Mouse (Mus musculus): Measurements from ENCODE around the gene Kif26b. TPM values are rescaled to one million over a fixed set of nuclear protein-coding genes. Genes with fewer than 3 reads are reported as not detected.

The Kif26b gene
- polyA plus RNA-seq, 1 experiment, result 0.25 TPM

DNA sequence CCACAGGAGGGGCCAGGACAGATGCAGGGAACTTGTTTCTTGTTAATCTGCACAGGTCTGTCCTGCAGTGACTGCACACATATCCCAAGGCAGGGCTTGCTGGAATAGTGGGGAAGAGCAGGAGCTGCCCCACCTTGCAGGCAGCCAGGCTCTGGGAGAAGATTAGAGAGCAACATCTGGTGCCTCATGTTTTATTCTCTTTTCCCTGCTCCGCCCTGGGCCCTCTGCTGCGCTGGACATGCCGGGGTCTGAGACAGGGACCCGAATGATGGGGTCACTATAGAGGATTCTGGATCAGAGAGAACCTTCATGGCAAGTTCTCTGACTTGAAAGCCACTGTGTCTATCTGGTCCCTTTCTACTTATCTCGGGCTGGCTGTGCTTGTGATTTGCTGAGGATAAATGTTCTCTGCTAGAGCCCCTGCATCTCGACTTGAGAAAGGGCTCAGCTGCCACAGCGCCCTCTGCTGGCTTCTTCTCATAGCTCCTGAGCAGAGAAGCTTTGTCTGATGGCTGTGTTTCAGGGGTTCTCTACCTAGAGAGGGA, 431.2 kb downstream of the Kif26b start:
- H3K36me3 ChIP-seq (ENCODE audit: control insufficient read depth, insufficient read depth, low read length), result no peaks in the 10 kb centered on the region
- H3K4me1 ChIP-seq (ENCODE audit: control insufficient read depth, insufficient read depth, low read length), result no peaks in the 10 kb centered on the region
- no peak overlapping the region for H3K27ac ChIP-seq (ENCODE audit: control insufficient read depth, insufficient read depth, low read depth, low read length)
- no peak overlapping the region for H3K4me3 ChIP-seq (ENCODE audit: control insufficient read depth, low read depth, low read length)
- H3K27me3 ChIP-seq (ENCODE audit: control insufficient read depth, insufficient read depth, low read length), result no peaks in the 10 kb centered on the region
- TF ChIP-seq CTCF (IDR thresholded peaks at IDR 0.05; ENCODE audit: control insufficient read depth, insufficient read depth, insufficient replicate concordance, low read depth, low read length), result peak; percentile 70; the same call in 1 of the 2 replicates
- TF ChIP-seq POLR2A (IDR thresholded peaks at IDR 0.05; ENCODE audit: control insufficient read depth, low read depth, low read length), result no peak

DNA sequence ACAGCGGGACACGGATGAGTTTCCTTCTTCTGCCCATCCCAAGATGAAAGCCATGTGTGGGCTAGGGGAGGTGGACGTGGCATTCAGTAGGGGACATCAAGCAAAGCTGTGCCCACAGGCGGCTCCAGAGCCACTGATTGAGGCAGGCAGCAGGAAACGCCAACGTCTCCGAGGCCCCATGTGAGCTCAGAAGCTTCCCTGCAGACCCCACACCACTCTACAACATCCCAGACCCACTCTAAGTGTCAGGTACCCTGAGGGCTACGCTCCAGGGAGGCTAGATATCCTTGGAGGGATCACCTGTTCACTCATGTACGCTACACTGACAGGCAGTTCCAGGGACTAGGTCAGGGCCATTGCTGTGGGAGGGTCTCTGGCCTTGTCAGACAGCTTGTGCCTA, 432.7 kb downstream of the Kif26b start:
- Histone ChIP-seq H3K27me3 (ENCODE audit: control insufficient read depth, insufficient read depth, low read length) (no peaks in the 10 kb centered on the region), H3K36me3 (ENCODE audit: control insufficient read depth, insufficient read depth, low read length) (no peaks in the 10 kb centered on the region), H3K27ac (ENCODE audit: control insufficient read depth, insufficient read depth, low read depth, low read length) (no peak overlapping the region), H3K4me1 (ENCODE audit: control insufficient read depth, insufficient read depth, low read length) (no peaks in the 10 kb centered on the region), H3K4me3 (ENCODE audit: control insufficient read depth, low read depth, low read length) (no peak overlapping the region)
- TF ChIP-seq POLR2A (IDR thresholded peaks at IDR 0.05; ENCODE audit: control insufficient read depth, low read depth, low read length), result no peak
- TF ChIP-seq CTCF (IDR thresholded peaks at IDR 0.05; ENCODE audit: control insufficient read depth, insufficient read depth, insufficient replicate concordance, low read depth, low read length), result no peak

DNA sequence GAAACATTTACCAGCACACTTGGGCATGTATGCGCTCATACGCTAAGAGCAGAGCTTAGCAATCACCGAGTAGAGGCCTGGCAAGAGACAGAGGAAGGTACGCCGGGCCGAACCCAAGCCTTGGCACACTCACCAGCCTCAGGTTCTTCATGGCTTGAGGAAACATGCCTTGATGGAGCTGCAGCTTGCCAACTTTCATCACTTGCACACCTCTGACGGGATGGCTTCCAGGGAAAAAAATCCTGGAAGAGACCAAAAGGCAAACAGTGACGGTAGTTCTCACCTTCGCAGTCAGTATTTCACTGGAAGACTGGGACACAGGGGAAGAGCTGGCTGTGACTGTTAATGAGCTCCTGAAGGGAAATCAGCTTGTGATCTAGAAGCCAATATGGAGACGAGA, 443.1 kb downstream of the Kif26b start:
- no peak overlapping the region for H3K27ac ChIP-seq (ENCODE audit: control insufficient read depth, insufficient read depth, low read depth, low read length)
- TF ChIP-seq POLR2A (IDR thresholded peaks at IDR 0.05; ENCODE audit: control insufficient read depth, low read depth, low read length), result no peak
- no peak for TF ChIP-seq CTCF (IDR thresholded peaks at IDR 0.05; ENCODE audit: control insufficient read depth, insufficient read depth, insufficient replicate concordance, low read depth, low read length)
- no peak overlapping the region for H3K4me3 ChIP-seq (ENCODE audit: control insufficient read depth, low read depth, low read length)
- H3K36me3 ChIP-seq (ENCODE audit: control insufficient read depth, insufficient read depth, low read length), result no peaks in the 10 kb centered on the region
- no peaks in the 10 kb centered on the region for H3K27me3 ChIP-seq (ENCODE audit: control insufficient read depth, insufficient read depth, low read length)
- no peaks in the 10 kb centered on the region for H3K4me1 ChIP-seq (ENCODE audit: control insufficient read depth, insufficient read depth, low read length)

DNA sequence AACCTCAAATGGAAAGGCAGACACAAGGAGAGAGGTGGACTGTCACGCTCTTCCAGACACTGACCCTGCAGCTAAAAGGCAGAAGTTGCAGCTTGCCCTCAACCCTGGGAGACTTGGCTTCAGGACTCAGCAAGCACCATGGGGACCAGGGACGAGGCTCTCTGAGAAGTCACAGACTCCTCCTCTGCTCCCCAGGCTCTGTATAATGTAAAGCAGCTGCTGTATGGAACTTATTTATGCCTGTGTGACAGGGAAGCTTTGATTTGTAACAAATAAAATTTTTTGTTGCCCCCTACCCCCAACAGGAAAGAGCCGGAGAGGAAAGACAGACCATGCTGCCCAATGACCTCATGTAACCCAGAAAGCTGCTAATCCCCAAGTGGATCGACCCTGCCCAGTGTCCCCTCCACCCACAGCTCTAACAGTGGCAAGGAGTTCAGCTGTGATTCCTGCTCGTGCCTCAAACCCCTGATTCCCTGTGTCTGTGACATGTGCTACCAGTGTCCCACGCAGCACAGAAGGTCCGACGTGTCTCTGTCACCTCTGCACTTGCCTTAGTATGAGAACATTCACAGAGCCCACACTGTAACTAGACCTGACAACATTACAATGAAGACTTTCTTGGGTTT, 449.8 kb downstream of the Kif26b start:
- Histone ChIP-seq H3K27me3 (ENCODE audit: control insufficient read depth, insufficient read depth, low read length) (no peaks in the 10 kb centered on the region), H3K27ac (ENCODE audit: control insufficient read depth, insufficient read depth, low read depth, low read length) (no peak overlapping the region), H3K36me3 (ENCODE audit: control insufficient read depth, insufficient read depth, low read length) (no peaks in the 10 kb centered on the region), H3K4me1 (ENCODE audit: control insufficient read depth, insufficient read depth, low read length) (no peaks in the 10 kb centered on the region), H3K4me3 (ENCODE audit: control insufficient read depth, low read depth, low read length) (no peak overlapping the region)
- TF ChIP-seq CTCF (IDR thresholded peaks at IDR 0.05; ENCODE audit: control insufficient read depth, insufficient read depth, insufficient replicate concordance, low read depth, low read length) (no peak), POLR2A (IDR thresholded peaks at IDR 0.05; ENCODE audit: control insufficient read depth, low read depth, low read length) (no peak)

DNA sequence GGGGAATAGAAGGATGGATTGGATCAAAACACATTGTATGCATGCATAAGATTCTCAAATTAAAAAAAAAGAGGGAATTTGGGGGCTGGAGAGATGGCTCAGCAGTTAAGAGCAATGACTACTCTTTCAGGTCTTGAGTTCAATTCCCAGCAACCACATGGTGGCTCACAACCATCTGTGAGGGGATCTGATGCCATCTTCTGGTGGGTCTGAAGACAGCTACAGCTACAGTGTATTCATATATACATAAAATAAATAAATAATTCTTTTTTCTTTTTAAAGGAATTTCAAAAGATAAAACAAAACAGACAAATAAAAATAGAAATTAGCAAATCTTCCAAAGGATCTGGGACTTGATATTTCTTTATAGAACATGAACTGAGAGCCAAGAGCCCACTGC, 451.3 kb downstream of the Kif26b start:
- no peaks in the 10 kb centered on the region for H3K4me1 ChIP-seq (ENCODE audit: control insufficient read depth, insufficient read depth, low read length)
- no peaks in the 10 kb centered on the region for H3K27me3 ChIP-seq (ENCODE audit: control insufficient read depth, insufficient read depth, low read length)
- H3K4me3 ChIP-seq (ENCODE audit: control insufficient read depth, low read depth, low read length), result no peak overlapping the region
- no peak overlapping the region for H3K27ac ChIP-seq (ENCODE audit: control insufficient read depth, insufficient read depth, low read depth, low read length)
- no peak for TF ChIP-seq CTCF (IDR thresholded peaks at IDR 0.05; ENCODE audit: control insufficient read depth, insufficient read depth, insufficient replicate concordance, low read depth, low read length)
- TF ChIP-seq POLR2A (IDR thresholded peaks at IDR 0.05; ENCODE audit: control insufficient read depth, low read depth, low read length), result no peak
- no peaks in the 10 kb centered on the region for H3K36me3 ChIP-seq (ENCODE audit: control insufficient read depth, insufficient read depth, low read length)

DNA sequence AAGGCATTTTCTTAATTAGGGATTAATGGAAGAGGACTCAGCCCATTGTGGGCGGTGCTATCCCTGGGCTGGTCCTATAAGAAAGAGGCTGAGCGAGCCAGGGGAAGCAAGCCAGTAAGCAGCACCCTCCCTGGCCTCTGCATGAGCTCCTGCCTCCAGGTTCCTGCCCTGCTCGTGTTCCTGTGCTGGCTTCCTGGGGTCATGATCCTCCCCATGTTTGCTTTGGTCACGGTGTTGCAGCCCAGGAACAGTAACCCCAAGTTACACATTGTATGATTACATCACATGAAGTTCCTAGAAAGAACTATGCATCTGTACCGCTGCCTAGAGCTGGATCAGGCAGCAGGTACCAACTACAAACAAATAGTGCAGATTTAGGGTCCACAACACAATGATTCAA, 452.7 kb downstream of the Kif26b start:
- TF ChIP-seq POLR2A (IDR thresholded peaks at IDR 0.05; ENCODE audit: control insufficient read depth, low read depth, low read length) (no peak), CTCF (IDR thresholded peaks at IDR 0.05; ENCODE audit: control insufficient read depth, insufficient read depth, insufficient replicate concordance, low read depth, low read length) (no peak)
- Histone ChIP-seq H3K4me1 (ENCODE audit: control insufficient read depth, insufficient read depth, low read length) (no peaks in the 10 kb centered on the region), H3K36me3 (ENCODE audit: control insufficient read depth, insufficient read depth, low read length) (no peaks in the 10 kb centered on the region), H3K27ac (ENCODE audit: control insufficient read depth, insufficient read depth, low read depth, low read length) (no peak overlapping the region), H3K27me3 (ENCODE audit: control insufficient read depth, insufficient read depth, low read length) (no peaks in the 10 kb centered on the region), H3K4me3 (ENCODE audit: control insufficient read depth, low read depth, low read length) (no peak overlapping the region)

DNA sequence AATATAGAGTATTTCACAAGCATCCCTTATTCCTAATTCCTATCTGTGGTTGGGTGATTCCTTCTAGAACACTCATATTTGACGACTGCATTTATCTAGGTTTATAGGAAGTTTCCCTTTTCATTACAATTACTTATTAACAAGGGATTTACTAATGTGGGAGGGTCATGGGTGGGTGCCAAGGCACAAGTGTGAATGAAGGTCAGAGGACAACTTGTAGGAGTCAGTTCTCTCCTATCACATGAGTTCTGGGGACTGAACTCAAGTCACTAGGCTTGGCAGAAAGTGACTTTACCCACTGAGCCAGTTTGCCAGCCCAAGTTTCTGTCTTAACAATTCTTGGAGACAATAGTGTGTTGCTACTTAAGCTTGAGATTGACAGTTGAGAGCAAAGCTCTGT, 459.3 kb downstream of the Kif26b start:
- H3K36me3 ChIP-seq (ENCODE audit: control insufficient read depth, insufficient read depth, low read length), result no peaks in the 10 kb centered on the region
- TF ChIP-seq POLR2A (IDR thresholded peaks at IDR 0.05; ENCODE audit: control insufficient read depth, low read depth, low read length), result no peak
- TF ChIP-seq CTCF (IDR thresholded peaks at IDR 0.05; ENCODE audit: control insufficient read depth, insufficient read depth, insufficient replicate concordance, low read depth, low read length), result no peak
- no peaks in the 10 kb centered on the region for H3K27me3 ChIP-seq (ENCODE audit: control insufficient read depth, insufficient read depth, low read length)
- H3K4me1 ChIP-seq (ENCODE audit: control insufficient read depth, insufficient read depth, low read length), result no peaks in the 10 kb centered on the region
- no peak overlapping the region for H3K4me3 ChIP-seq (ENCODE audit: control insufficient read depth, low read depth, low read length)
- no peak overlapping the region for H3K27ac ChIP-seq (ENCODE audit: control insufficient read depth, insufficient read depth, low read depth, low read length)

Other genes starting within 250 kb of the Kif26b start
- 15.3 and 21.8 TPM in 2 replicates for gene Cox20, start 210.0 kb upstream of the Kif26b start, polyA plus RNA-seq (2012; rRNA removed)
- 137 and 147 TPM in 2 replicates for gene Hnrnpu, start 191.3 kb upstream of the Kif26b start, polyA plus RNA-seq (2012; rRNA removed)
- gene Efcab2, start 123.0 kb upstream of the Kif26b start, polyA plus RNA-seq (2012; rRNA removed), result 10.1 and 15.2 TPM in 2 replicates

Measured in testis, adult 2 months (tissue).